Mouse (Mus musculus) lung, postnatal 0 days (tissue): ENCODE measurements around the gene Snta1.

Experiments used
- CTCF ChIP-seq: IDR thresholded peaks from 2 replicates; pipeline ENCODE4 v1.5.1; 2016; ENCODE audit warnings: antibody characterized with exemption, mild to moderate bottlenecking
- EP300 ChIP-seq: IDR thresholded peaks from 2 replicates; pipeline ENCODE4 v1.6.1; 2016; ENCODE audit warnings: antibody characterized with exemption, mild to moderate bottlenecking, control low read depth

DNA sequence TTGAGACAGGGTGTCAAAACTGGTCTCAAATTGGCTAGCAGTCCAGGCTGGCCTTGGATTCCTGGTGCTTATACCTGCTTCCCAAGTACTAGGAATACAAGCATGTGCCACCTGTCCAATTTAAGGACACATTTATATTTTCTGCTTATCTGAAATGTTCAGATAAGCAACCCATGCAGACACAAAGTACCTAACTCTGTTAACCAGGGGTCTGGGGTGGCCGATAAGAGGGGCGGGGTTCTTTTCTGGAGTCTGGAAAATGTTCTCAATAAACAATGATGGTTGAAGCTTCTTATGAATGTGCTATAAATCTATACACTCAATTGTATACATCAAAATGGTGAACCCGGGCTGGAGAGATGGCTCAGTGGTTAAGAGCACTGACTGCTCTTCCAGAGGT lies 81.0 kb downstream of the Snta1 start:
- TF ChIP-seq EP300 (no peak), CTCF (no peak)
